In the genomic region with DNA sequence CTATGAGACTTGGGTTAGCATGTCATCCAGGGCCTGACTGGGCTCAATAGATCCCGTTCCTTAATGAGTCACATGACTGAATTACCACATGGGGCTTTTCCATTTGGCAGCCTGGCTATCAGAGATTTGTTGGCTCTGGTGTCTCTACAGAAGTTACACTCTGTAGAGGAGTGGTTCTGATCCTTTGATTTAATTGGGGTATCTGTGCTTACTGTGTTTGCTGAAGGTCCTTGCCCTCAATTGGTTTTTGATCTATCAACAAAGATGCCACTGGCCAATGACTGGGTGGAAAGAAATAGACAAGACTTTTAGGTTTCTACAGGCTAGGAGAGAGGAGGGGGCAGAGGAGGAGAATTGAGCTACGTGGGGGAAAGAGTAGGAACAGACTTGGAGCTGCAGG, we compare ENCODE assay signal across 18 mouse cellular contexts. TPM values are rescaled to one million over a fixed set of nuclear protein-coding genes. Genes with fewer than 3 reads are reported as not detected.
DNase-seq lines count a peak whose midpoint lies in the region; ATAC-seq and TF ChIP-seq lines count a peak whose summit lies in the region.
"Had no signal": no experiment of that assay in that cellular context is flagged by ENCODE, and none has a peak within 500 bp of the region (broad histone marks: within the 10 kb centered on the region; RNA-seq: fewer than 3 reads in every experiment).

No protein-coding gene starts in this region.

- peak overlapping the region; percentile 100 for H3K27ac ChIP-seq in kidney, adult 2 months (ENCODE audit: insufficient read depth, low read depth, low read length)
- H3K27ac ChIP-seq in liver, embryonic 13.5 days = peak overlapping the region; percentile 99
- H3K27ac ChIP-seq in liver, postnatal 0 days (ENCODE audit: low read depth) = 0 out of 2 replicates have a peak overlapping the region, but pooled peaks have one; percentile 97
- H3K27ac ChIP-seq: embryonic facial prominence, embryonic 13.5 days; forebrain, embryonic 12.5 days; heart, adult 2 months had no signal

- TF ChIP-seq EP300 in liver, postnatal 0 days (IDR thresholded peaks at IDR 0.05; ENCODE audit: low read depth) = no peak

- H3K4me3 ChIP-seq in kidney, adult 2 months (ENCODE audit: insufficient read depth, low read depth, low read length) = no peak overlapping the region
- no peak overlapping the region for H3K4me3 ChIP-seq in C2C12 (ENCODE audit: insufficient read depth, poor library complexity, severe bottlenecking)
- no peak overlapping the region for H3K4me3 ChIP-seq in liver, embryonic 13.5 days (replicated peaks)
- H3K4me3 ChIP-seq in liver, postnatal 0 days (ENCODE audit: low read depth, low read length) = no peak overlapping the region
- H3K4me3 ChIP-seq: embryonic facial prominence, embryonic 13.5 days; forebrain, embryonic 12.5 days; heart, adult 2 months; heart, embryonic 12.5 days had no signal

- H3ac ChIP-seq in C2C12 (ENCODE audit: control insufficient read depth, insufficient read length, low read depth) = no peak overlapping the region

- H3K9ac ChIP-seq in liver, embryonic 13.5 days = peak overlapping the region; percentile 97
- H3K9ac ChIP-seq in liver, postnatal 0 days (replicated peaks) = no peak overlapping the region
- H3K9ac ChIP-seq: embryonic facial prominence, embryonic 13.5 days; forebrain, embryonic 12.5 days; heart, embryonic 12.5 days had no signal

- peaks cover 38% of the 10 kb centered on the region for H3K4me1 ChIP-seq in kidney, adult 2 months (ENCODE audit: control insufficient read depth, insufficient read depth, low read length)
- H3K4me1 ChIP-seq in liver, embryonic 13.5 days (replicated peaks) = peaks cover 88% of the 10 kb centered on the region
- peaks cover 47% of the 10 kb centered on the region for H3K4me1 ChIP-seq in liver, postnatal 0 days (ENCODE audit: insufficient read depth)

- 0 out of 2 replicates have a peak overlapping the region, but pooled peaks have one; percentile 59 for H3K4me2 ChIP-seq in liver, embryonic 13.5 days
- H3K4me2 ChIP-seq in liver, postnatal 0 days (ENCODE audit: low read depth, low read length) = no peak overlapping the region
- H3K4me2 ChIP-seq: embryonic facial prominence, embryonic 13.5 days; forebrain, embryonic 12.5 days; heart, embryonic 12.5 days had no signal

- DNase-seq in kidney, adult 2 months = no peak
- no peak for DNase-seq in kidney, adult 8-10 months
- DNase-seq in liver, embryonic 13.5 days = no peak
- no peak for DNase-seq in liver, postnatal 0 days
- DNase-seq in right cerebral cortex, postnatal 10 days (ENCODE audit: low spot score in 2 of 2) = no peak
- DNase-seq: adrenal gland, postnatal 14 days; cerebellum, adult 18-20 months; cerebellum, adult 9-11 months; cerebellum, postnatal 36 days; gastrocnemius, postnatal 14 days; heart, adult 2 months; heart, postnatal 36 days had no signal

- no peak for ATAC-seq in liver, embryonic 13.5 days (ENCODE audit: low read depth)
- ATAC-seq in liver, postnatal 0 days = no peak
- ATAC-seq: forebrain, embryonic 16.5 days; hindbrain, embryonic 16.5 days had no signal

- no peaks in the 10 kb centered on the region for H3K36me3 ChIP-seq in kidney, adult 2 months (ENCODE audit: control insufficient read depth, insufficient read depth, low read length)
- no peaks in the 10 kb centered on the region for H3K36me3 ChIP-seq in C2C12 (ENCODE audit: control insufficient read depth, insufficient read depth)
- no peaks in the 10 kb centered on the region for H3K36me3 ChIP-seq in liver, embryonic 13.5 days
- H3K36me3 ChIP-seq in liver, postnatal 0 days (replicated peaks; ENCODE audit: insufficient read depth, low read length) = no peaks in the 10 kb centered on the region
- H3K36me3 ChIP-seq: embryonic facial prominence, embryonic 13.5 days; forebrain, embryonic 12.5 days; heart, embryonic 12.5 days had no signal

- no peak for TF ChIP-seq POLR2A in kidney, adult 2 months (IDR thresholded peaks at IDR 0.05; ENCODE audit: low read depth, low read length)

- H3K79me2 ChIP-seq in C2C12 (ENCODE audit: control insufficient read depth, insufficient read depth) = no peaks in the 10 kb centered on the region

- no peaks in the 10 kb centered on the region for H3K9me3 ChIP-seq in liver, embryonic 13.5 days (replicated peaks)
- no peaks in the 10 kb centered on the region for H3K9me3 ChIP-seq in liver, postnatal 0 days (ENCODE audit: low read length)
- H3K9me3 ChIP-seq: embryonic facial prominence, embryonic 13.5 days; forebrain, embryonic 12.5 days; heart, embryonic 12.5 days had no signal

- H3K27me3 ChIP-seq in kidney, adult 2 months (replicated peaks; ENCODE audit: control insufficient read depth, insufficient read depth, low read length) = no peaks in the 10 kb centered on the region
- peaks cover 24% of the 10 kb centered on the region for H3K27me3 ChIP-seq in C2C12 (ENCODE audit: control insufficient read depth, insufficient read depth, insufficient read length)
- H3K27me3 ChIP-seq in liver, embryonic 13.5 days = no peaks in the 10 kb centered on the region
- no peaks in the 10 kb centered on the region for H3K27me3 ChIP-seq in liver, postnatal 0 days (ENCODE audit: insufficient read depth, low read length)
- H3K27me3 ChIP-seq: embryonic facial prominence, embryonic 13.5 days; heart, embryonic 12.5 days had no signal

- TF ChIP-seq CTCF in kidney, adult 2 months (conservative IDR thresholded peaks at IDR 0.05; ENCODE audit: insufficient read depth, insufficient read length, low read depth, low read length) = no peak
- no peak for TF ChIP-seq CTCF in C2C12 (IDR thresholded peaks at IDR 0.05; ENCODE audit: control insufficient read depth, insufficient read depth, insufficient read length)
- no peak for TF ChIP-seq CTCF in liver, postnatal 0 days (IDR thresholded peaks at IDR 0.05; ENCODE audit: low read depth)

- WGBS in kidney, adult 2 months = 50% methylated on average over 2 of the region's 2 CpGs
- 60% methylated on average over 2 of the region's 2 CpGs for WGBS in liver, embryonic 13.5 days (ENCODE audit: insufficient replicate concordance)
- WGBS in liver, postnatal 0 days (ENCODE audit: insufficient replicate concordance) = 61% methylated on average over 2 of the region's 2 CpGs

- peaks cover 3% of the 10 kb centered on the region for H3K79me3 ChIP-seq in C2C12 (ENCODE audit: low read depth)

TF ChIP-seq in C2C12, 6 proteins besides CTCF, POLR2A, EP300 and RAD21:
- TF ChIP-seq USF1 (IDR thresholded peaks at IDR 0.05; ENCODE audit: low read depth) (peak; percentile 44), FOSL1 (IDR thresholded peaks at IDR 0.05; ENCODE audit: insufficient read depth, low read length, poor library complexity, severe bottlenecking) (no peak), MYOD1 (IDR thresholded peaks at IDR 0.05; ENCODE audit: control insufficient read depth, insufficient read length, low read depth) (no peak), MYOG (IDR thresholded peaks at IDR 0.05; ENCODE audit: control insufficient read depth, extremely low read depth, insufficient read length) (no peak), CEBPB (IDR thresholded peaks at IDR 0.05; ENCODE audit: low read depth) (no peak), MAX (IDR thresholded peaks at IDR 0.05) (no peak)

RNA-seq across cellular contexts. Expression of a gene that starts 2.6 kb away (rescaled TPM):
- polyA plus RNA-seq in kidney, adult 2 months (2012; rRNA removed) = 170 and 255 TPM in 2 replicates
- polyA plus RNA-seq in C2C12 (2012; fragmentation: generic; extraction: Trizol) = 33.9 TPM
- polyA plus RNA-seq in liver, embryonic 13.5 days (2015; fragmentation: Nextera tagmentation; extraction: Ambion mirVana) = 96.0 and 105 TPM in 2 replicates
- polyA plus RNA-seq in liver, postnatal 0 days (2015; fragmentation: Nextera tagmentation; extraction: Ambion mirVana) = 79.4 and 79.9 TPM in 2 replicates

RNA-seq across cellular contexts. Expression of a gene that starts 21.1 kb away (rescaled TPM):
- polyA plus RNA-seq in kidney, adult 2 months (2012; rRNA removed) = 0.25 and 0.33 TPM in 2 replicates
- not detected for polyA plus RNA-seq in C2C12 (2012; fragmentation: generic; extraction: Trizol)
- 0.07 and 0.33 TPM in 2 replicates for polyA plus RNA-seq in liver, embryonic 13.5 days (2015; fragmentation: Nextera tagmentation; extraction: Ambion mirVana)
- polyA plus RNA-seq in liver, postnatal 0 days (2015; fragmentation: Nextera tagmentation; extraction: Ambion mirVana) = 0.13 and 0.26 TPM in 2 replicates
- polyA plus RNA-seq: heart, adult 2 months had no signal

RNA-seq across cellular contexts. Expression of a gene that starts 26.7 kb away (rescaled TPM):
- polyA plus RNA-seq in kidney, adult 2 months (2012; rRNA removed) = 0.14 and 0.18 TPM in 2 replicates
- polyA plus RNA-seq in C2C12 (2012; fragmentation: generic; extraction: Trizol) = 0.02 TPM
- 0.03 and 0.05 TPM in 2 replicates for polyA plus RNA-seq in liver, embryonic 13.5 days (2015; fragmentation: Nextera tagmentation; extraction: Ambion mirVana)
- polyA plus RNA-seq in liver, postnatal 0 days (2015; fragmentation: Nextera tagmentation; extraction: Ambion mirVana) = 0.02 TPM in 1 of 2 replicates, not detected in the other
- polyA plus RNA-seq: heart, adult 2 months had no signal

RNA-seq across cellular contexts. Expression of a gene that starts 27.4 kb away (rescaled TPM):
- 18.3 and 19.1 TPM in 2 replicates for polyA plus RNA-seq in kidney, adult 2 months (2012; rRNA removed)
- polyA plus RNA-seq in C2C12 (2012; fragmentation: generic; extraction: Trizol) = 19.5 TPM
- 26.1 and 31.7 TPM in 2 replicates for polyA plus RNA-seq in liver, embryonic 13.5 days (2015; fragmentation: Nextera tagmentation; extraction: Ambion mirVana)
- 11.8 and 14.2 TPM in 2 replicates for polyA plus RNA-seq in liver, postnatal 0 days (2015; fragmentation: Nextera tagmentation; extraction: Ambion mirVana)
